Mouse (Mus musculus): ENCODE measurements at regions not wholly inside any gene's neighbourhood (a gene's known extent, or its start where the extent isn't known, plus 50 kb on each side); places are given as distances from the start of the nearest gene placed in this dataset.
"Not testable (repeated sequence)": the region's sequence is repeated elsewhere in the genome, so short reads cannot be mapped to it uniquely, and the experiment has no call there.

GRCm38 (mm10) chr13:13888847-13889246, 65.4 kb upstream of the B3galnt2 start:
- DNase-seq = not testable (repeated sequence)

GRCm38 (mm10) chr13:13889297-13890120, 64.8 kb upstream of the B3galnt2 start:
- DNase-seq = peak; percentile 99

- DNase-seq = not testable (repeated sequence)
Measured at GRCm38 (mm10) chr13:13902186-13902585, 52.1 kb upstream of the B3galnt2 start.
